Mouse (Mus musculus) heart, embryonic 10.5 days (tissue): ENCODE measurements around the gene Try10. TPM values are rescaled to one million over a fixed set of nuclear protein-coding genes. Genes with fewer than 3 reads are reported as not detected.
"Not testable (repeated sequence)": the region's sequence is repeated elsewhere in the genome, so short reads cannot be mapped to it uniquely, and the experiment has no call there.

ENCODE experiments used
- DNase-seq: peaks from one replicate; pipeline ENCODE4 v3.0.0-alpha.2; 2017; ENCODE audit warnings: low spot score
- H3K27ac ChIP-seq: fragments of 300-500 bp; sonication (generic); 2 replicates; pipeline ENCODE4 v1.5.1; 2016; ENCODE audit warnings: mild to moderate bottlenecking
- H3K27me3 ChIP-seq: fragments of 300-500 bp; sonication (generic); 2 replicates; pipeline ENCODE4 v1.6.1; 2016; ENCODE audit warnings: mild to moderate bottlenecking; ENCODE audit not compliant: poor library complexity, insufficient read depth, severe bottlenecking
- H3K36me3 ChIP-seq: fragments of 300-500 bp; sonication (generic); 2 replicates; pipeline ENCODE4 v1.6.1; 2016; ENCODE audit warnings: mild to moderate bottlenecking, moderate library complexity
- H3K4me1 ChIP-seq: fragments of 300-500 bp; sonication (generic); 2 replicates; pipeline ENCODE4 v1.6.1; 2016; ENCODE audit warnings: mild to moderate bottlenecking
- H3K4me3 ChIP-seq: fragments of 300-500 bp; sonication (generic); 2 replicates; pipeline ENCODE4 v1.5.1; 2016; ENCODE audit warnings: mild to moderate bottlenecking, moderate library complexity
- H3K9me3 ChIP-seq: fragments of 300-500 bp; sonication (generic); 2 replicates; pipeline ENCODE4 v1.6.1; 2016; ENCODE audit warnings: mild to moderate bottlenecking, moderate library complexity
- WGBS: fragments of 180-500 bp; shearing (Covaris S2); methylation state at CpG from one replicate; pipeline ENCODE4 v1.1.7; 2016; 5-methylcytosine and 5-hydroxymethylcytosine counted together
- polyA plus RNA-seq: library from polyadenylated mRNA; unstranded; fragments of >200 nt; fragmentation: Nextera tagmentation; extraction: Ambion mirVana; gene quantifications from 2 replicates; pipeline ENCODE4 v1.2.1, GENCODE M21; 2016

Try10 gene
- not detected in 2 replicates for polyA plus RNA-seq

DNA sequence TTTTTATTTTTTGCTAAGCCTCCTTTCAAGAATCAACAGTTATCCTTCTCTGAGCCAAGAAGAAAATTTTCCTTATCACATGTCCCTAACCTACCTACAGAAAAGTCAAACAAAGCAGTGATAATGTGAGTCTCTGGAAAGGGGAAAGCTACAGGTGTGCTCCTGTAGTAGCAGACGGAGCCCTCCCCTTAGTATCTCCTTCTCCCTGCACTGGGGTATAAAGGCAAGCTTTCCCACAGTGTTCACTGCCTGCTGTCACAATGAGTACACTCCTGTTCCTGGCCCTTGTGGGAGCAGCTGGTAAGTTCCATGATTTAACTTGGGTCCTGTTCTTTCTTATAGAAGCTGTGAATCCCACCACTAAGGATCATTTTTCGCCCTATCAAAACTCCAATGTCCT, at the start of gene Try10:
Try10 (plus strand) TSS at position 174 of the 400 bp plus-strand sequence.
- Histone ChIP-seq H3K36me3 (no peaks in the 10 kb centered on the region), H3K4me3 (no peak within 1 kb of the TSS), H3K27me3 (no peaks in the 10 kb centered on the region), H3K27ac (no peak within 1 kb of the TSS), H3K9me3 (no peaks in the 10 kb centered on the region), H3K4me1 (no peaks in the 10 kb centered on the region)
- DNase-seq: no peak
- WGBS: 80% methylated on average over 2 of the region's 2 CpGs

DNA sequence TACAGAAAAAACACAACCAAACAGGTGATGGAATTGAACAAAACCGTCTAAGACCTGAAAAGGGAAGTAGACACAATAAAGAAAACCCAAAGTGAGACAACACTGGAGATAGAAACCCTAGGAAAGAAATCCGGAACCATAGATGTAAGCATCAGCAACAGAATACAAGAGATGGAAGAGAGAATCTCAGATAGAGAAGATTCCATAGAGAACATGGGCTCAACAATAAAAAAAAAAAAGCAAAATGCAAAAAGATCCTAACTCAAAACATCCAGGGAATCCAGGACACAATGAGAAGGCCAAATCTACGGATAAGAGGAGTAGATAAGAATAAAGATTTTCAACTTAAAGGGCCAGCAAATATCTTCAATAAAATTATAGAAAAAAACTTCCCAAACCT, 37.2 kb upstream of the Try10 start, which contains the start of gene Try5:
Try5 (minus strand) TSS at position 101 of the 400 bp plus-strand sequence.
- 65% methylated on average over 3 of the region's 3 CpGs for WGBS
- not testable (repeated sequence) for H3K4me1 ChIP-seq, H3K36me3 ChIP-seq, H3K27me3 ChIP-seq, H3K4me3 ChIP-seq, DNase-seq, H3K27ac ChIP-seq, H3K9me3 ChIP-seq

DNA sequence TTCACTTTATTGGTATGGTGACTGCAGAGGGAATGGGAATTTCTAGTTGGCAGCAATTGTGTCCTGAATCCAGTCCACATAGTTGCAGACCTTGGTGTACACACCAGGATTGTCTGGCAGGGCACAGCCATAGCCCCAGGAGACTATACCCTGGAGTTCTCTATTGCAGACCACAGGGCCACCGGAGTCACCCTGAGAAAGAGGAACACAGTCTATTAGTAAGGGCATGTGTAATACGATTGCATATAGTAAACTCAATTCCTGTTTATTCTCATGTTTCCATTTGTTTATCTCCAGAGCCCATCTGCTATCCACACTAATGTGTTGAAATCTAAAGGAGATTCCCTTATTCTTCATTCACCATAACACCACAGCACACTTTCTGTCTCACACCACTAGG, 19.9 kb downstream of the Try10 start:
- not testable (repeated sequence) for H3K4me1 ChIP-seq, H3K4me3 ChIP-seq, H3K27me3 ChIP-seq, DNase-seq, H3K27ac ChIP-seq, H3K9me3 ChIP-seq, H3K36me3 ChIP-seq
- WGBS: 85% methylated on average over 2 of the region's 2 CpGs

DNA sequence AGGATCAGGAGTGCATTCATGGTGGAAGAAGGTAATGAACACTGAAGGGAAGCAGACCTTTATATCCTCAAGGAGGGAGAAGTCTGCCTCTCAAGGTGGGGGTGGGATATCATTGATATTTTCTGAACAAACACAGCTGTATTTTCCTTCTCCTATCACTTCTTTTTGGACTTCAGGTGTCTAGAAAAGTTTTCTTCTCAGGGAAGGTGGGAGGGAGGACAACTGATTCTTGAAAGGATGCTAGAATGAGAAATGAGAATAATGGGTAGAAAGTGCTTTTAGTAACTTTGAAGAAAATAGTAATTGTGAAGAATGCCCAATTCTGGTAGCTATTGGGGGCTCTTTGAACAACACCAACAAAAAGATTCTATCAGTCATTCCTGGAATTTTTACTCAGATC, 23.7 kb downstream of the Try10 start, which contains the start of gene Prss3:
Prss3 (minus strand) TSS at position 101 of the 400 bp plus-strand sequence.
- H3K27ac ChIP-seq, H3K9me3 ChIP-seq, H3K4me3 ChIP-seq, H3K36me3 ChIP-seq, DNase-seq, H3K27me3 ChIP-seq, H3K4me1 ChIP-seq: not testable (repeated sequence)

DNA sequence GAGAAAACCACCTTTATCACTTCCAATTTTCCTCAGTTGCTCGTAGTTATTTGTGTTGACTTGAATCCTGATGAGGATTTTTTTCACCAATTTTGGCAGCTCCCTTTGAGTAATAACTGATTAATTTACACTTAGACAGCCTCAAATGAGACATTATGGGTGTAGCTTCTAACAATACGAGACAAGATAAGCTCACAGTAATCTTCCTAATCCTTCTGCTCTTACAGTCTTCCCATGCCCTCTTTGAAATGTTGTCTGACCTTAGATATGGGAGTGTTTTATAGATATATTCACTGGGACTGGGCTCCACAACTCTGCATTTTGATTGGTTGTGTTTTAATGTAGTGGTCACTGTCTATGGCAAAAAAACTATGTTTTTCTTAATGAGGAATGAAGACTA, 32.9 kb downstream of the Try10 start:
- DNase-seq: no peak
- Histone ChIP-seq H3K36me3 (no peaks in the 10 kb centered on the region), H3K4me1 (no peaks in the 10 kb centered on the region), H3K27me3 (no peaks in the 10 kb centered on the region), H3K4me3 (no peak overlapping the region), H3K9me3 (no peaks in the 10 kb centered on the region), H3K27ac (no peak overlapping the region)
- WGBS: 71% methylated on average over 2 of the region's 2 CpGs

DNA sequence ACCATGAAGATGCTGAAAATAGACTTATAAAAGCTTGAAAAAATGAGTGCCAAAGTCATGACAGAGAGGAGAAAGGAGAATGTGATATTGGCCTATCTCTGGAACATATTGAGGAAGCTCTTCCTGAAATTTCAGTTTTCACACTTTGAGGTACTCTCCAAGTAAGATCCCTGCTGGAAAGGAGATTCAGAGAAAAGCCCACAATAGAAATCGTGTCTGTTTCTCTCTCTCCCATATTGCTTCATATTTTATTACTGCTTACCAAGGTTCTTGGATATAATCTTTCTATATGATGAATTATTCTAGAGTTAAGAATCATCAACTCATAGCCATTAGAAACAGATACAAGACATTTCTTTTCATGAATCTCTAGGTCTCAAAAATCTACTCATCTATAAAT, 37.7 kb downstream of the Try10 start:
- H3K27me3 ChIP-seq, H3K27ac ChIP-seq, H3K4me1 ChIP-seq, H3K36me3 ChIP-seq, H3K9me3 ChIP-seq, H3K4me3 ChIP-seq, DNase-seq: not testable (repeated sequence)
- WGBS: 62% methylated on average over 1 of the region's 1 CpGs

DNA sequence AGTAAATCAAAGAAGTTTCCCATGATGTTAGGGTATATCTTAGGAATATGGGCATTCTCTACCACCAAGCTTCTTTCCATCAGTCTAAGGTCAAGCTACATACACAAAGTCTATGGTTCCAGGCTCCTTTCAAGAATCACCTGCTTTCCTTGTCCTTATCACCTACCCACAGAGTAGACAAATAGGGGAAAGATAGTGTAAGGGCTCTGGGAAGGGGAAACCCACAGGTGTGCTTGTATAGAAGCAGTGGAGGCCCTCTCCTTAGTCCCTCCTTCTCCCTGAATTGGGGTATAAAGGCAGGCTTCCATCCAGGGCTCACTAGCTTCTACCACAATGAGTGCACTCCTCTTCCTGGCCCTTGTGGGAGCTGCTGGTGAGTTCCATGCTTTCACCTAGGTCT, 38.2 kb downstream of the Try10 start, which contains the start of gene Gm5771:
Gm5771 (plus strand) TSS at position 301 of the 400 bp plus-strand sequence.
- not testable (repeated sequence) for H3K4me3 ChIP-seq, H3K27me3 ChIP-seq, H3K4me1 ChIP-seq, DNase-seq, H3K36me3 ChIP-seq, H3K27ac ChIP-seq, H3K9me3 ChIP-seq

Other genes starting within 250 kb of the Try10 start
- not detected in 2 replicates for gene Try4, start 51.8 kb upstream of the Try10 start, polyA plus RNA-seq
- not detected in 2 replicates for gene Try5, start 37.3 kb upstream of the Try10 start, polyA plus RNA-seq
- not detected in 2 replicates for gene Prss3, start 23.6 kb downstream of the Try10 start, polyA plus RNA-seq
- not detected in 2 replicates for gene Gm5771, start 38.3 kb downstream of the Try10 start, polyA plus RNA-seq
- gene Gm10334, start 92.0 kb downstream of the Try10 start, polyA plus RNA-seq: not detected in 2 replicates
- gene Prss1, start 104.8 kb downstream of the Try10 start, polyA plus RNA-seq: not detected in 2 replicates
- not detected in 2 replicates for gene Prss2, start 167.7 kb downstream of the Try10 start, polyA plus RNA-seq